Mouse (Mus musculus) c-Kit-positive CD71-negative TER-119-negative erythroid progenitor cells, embryonic 14.5 days (primary cell): Measurements from ENCODE around the gene Foxo4.

Experiments used
- DNase-seq: peaks from one replicate; pipeline ENCODE4 v3.0.0-alpha.2; 2013; ENCODE audit warnings: low read depth

The Foxo4 gene

DNA sequence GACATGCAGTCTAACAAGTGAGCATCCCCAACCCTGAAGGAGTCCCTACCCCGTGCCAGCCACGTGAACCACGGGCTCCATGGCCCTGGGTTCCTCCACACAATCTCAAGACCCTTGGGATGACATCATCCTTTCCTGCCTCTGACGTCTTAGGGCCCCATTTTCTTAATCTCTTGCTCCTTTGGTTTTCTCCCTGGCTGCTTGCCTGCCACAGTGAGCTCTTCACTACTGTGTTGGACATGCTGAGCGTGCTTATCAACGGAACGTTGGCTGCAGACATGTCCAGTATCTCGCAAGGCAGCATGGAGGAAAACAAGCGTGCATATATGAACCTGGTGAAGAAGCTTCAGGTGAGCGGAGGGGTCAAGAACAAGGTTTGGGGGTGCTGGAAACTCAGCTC lies 35.8 kb downstream of the Foxo4 start:
- no peak for DNase-seq

GRCm38 (mm10) chrX:101299055-101299454 lies 44.7 kb downstream of the Foxo4 start, which contains the start of gene Nlgn3:
Gene Nlgn3, plus strand, starts transcription at chrX:101299168.
- no peak for DNase-seq

DNA sequence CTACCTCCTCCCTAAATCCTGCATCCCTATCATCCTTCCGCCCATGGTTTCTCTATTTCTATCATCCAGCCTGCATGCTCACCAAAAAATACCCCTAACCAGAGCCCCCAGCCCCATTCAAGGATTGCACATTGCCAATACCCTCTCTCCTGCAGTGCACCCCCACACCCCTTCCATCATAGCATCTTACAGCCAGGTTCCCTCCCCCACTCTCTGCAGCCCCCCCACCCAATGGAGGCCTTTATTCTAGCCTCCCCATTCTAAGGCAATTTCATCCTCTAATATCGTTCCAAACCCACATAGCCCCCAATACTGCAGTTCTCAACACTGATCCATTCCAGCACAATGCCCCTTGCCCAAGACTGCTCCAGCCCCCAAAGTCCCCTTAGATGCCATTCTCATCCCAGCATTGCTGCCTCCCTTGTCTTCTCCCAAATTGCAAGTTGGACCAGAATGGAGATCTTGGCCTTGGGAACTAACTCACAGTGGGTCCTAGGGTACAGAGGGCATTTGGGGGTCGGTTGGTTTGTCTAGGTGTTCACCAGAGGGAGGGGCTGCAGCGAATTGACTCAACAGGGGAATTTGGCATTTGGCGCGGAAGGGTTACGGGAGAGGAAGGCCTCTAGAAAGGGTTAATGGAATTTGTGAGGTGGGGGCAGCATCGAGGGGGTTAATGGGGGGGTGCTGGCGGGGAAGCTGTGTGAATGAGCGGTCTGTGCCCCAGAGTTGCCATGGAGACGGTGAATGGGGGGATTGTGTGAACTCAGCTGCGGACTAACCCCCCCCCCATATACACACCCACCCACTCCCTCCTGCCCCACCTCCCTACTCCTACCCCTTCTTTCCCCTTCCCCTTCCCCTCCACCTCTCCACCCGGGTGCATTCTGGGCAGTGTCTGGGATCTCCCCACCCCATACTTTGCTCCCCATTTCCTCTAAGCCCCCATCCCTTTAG lies 45.4 kb downstream of the Foxo4 start:
- DNase-seq = no peak

GRCm38 (mm10) chrX:101300427-101301030 lies 46.2 kb downstream of the Foxo4 start:
- no peak for DNase-seq

GRCm38 (mm10) chrX:101301654-101302053 lies 47.3 kb downstream of the Foxo4 start:
- no peak for DNase-seq

DNA sequence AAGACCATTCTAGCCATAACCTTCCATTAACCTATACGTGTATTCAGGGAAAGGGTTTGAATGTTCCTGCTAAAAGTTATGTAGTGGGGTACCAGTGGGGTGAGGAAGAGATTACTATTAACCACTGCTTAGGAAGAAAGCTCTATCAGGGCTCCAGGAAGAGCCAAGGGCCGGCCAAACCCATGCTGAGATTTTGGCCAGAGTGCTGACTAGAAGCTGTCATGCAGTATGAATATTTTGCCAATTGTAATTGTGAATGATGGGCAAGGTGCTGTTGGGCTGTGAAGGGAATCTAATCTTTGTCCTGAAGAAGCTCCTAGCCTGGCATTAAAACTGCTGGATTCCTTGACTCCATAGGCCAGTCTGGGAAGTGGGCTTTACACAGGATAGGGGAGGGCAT lies 50.3 kb downstream of the Foxo4 start:
- DNase-seq = no peak

DNA sequence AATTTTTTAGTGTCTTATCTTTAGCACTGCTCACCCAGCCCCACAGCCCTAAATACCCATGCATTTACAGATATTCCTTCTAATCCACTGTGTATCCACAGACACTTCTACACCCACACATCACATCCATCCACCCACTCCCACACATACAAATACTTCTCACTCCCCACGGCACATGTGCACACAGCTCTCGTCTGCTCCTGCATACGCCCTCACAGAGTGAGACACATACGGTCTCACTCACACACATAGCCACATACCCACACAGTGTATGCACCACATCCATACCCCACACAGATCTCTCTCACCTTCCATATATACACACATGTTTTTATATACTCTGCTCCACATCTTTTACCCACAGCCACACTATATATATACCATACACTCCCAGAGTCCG lies 55.0 kb downstream of the Foxo4 start:
- DNase-seq = no peak
